Mouse (Mus musculus) midbrain, embryonic 16.5 days (tissue): ENCODE results near the gene Usp19. TPM values are rescaled to one million over a fixed set of nuclear protein-coding genes. Genes with fewer than 3 reads are reported as not detected.

Experiments used
- ATAC-seq: fragments of 200-750 bp; cut with Nextera tagmentation; 2 replicates; pipeline ENCODE4 v1.8.0; 2017; ENCODE audit warnings: moderate TSS enrichment
- H3K27ac ChIP-seq: fragments of 300-500 bp; sonication (generic); 2 replicates; pipeline ENCODE4 v1.5.1; 2014; ENCODE audit warnings: mild to moderate bottlenecking, low read length, mixed read lengths
- H3K27me3 ChIP-seq: fragments of 300-500 bp; sonication (generic); 2 replicates; pipeline ENCODE4 v1.6.1; 2014; ENCODE audit warnings: low read depth, low read length, mixed read lengths; ENCODE audit not compliant: control insufficient read depth, insufficient read depth
- H3K36me3 ChIP-seq: fragments of 300-500 bp; sonication (generic); 2 replicates; pipeline ENCODE4 v1.6.1; 2014; ENCODE audit warnings: mild to moderate bottlenecking, low read length, moderate library complexity, mixed read lengths; ENCODE audit not compliant: control insufficient read depth, insufficient read depth
- H3K4me1 ChIP-seq: fragments of 300-500 bp; sonication (generic); 2 replicates; pipeline ENCODE4 v1.6.1; 2014; ENCODE audit warnings: mild to moderate bottlenecking, low read length, mixed read lengths; ENCODE audit not compliant: control insufficient read depth, insufficient read depth
- H3K4me2 ChIP-seq: fragments of 300-500 bp; sonication (generic); 2 replicates; pipeline ENCODE4 v1.6.1; 2014; ENCODE audit warnings: mild to moderate bottlenecking, low read length, mixed read lengths
- H3K4me3 ChIP-seq: fragments of 300-500 bp; sonication (generic); 2 replicates; pipeline ENCODE4 v1.5.1; 2014; ENCODE audit warnings: low read depth, mild to moderate bottlenecking, low read length, moderate library complexity, mixed read lengths
- H3K9ac ChIP-seq: fragments of 300-500 bp; sonication (generic); 2 replicates; pipeline ENCODE4 v1.6.1; 2014; ENCODE audit warnings: low read depth, low read length, mixed read lengths
- H3K9me3 ChIP-seq: fragments of 300-500 bp; sonication (generic); replicated peaks from 2 replicates; pipeline ENCODE4 v1.6.1; 2014; ENCODE audit warnings: mild to moderate bottlenecking, low read length, mixed read lengths; ENCODE audit not compliant: control insufficient read depth, poor library complexity, severe bottlenecking
- WGBS: fragments of 180-500 bp; shearing (Covaris S2); extraction: QIAGEN DNeasy Blood & Tissue Kit; methylation state at CpG from one replicate; pipeline ENCODE4 v1.1.7; 2014; 5-methylcytosine and 5-hydroxymethylcytosine counted together
- polyA plus RNA-seq: library from polyadenylated mRNA; unstranded; fragments of >200 nt; fragmentation: Nextera tagmentation; extraction: Ambion mirVana; gene quantifications from 2 replicates; pipeline ENCODE4 v1.2.1, GENCODE M21; 2015

The Usp19 gene
- polyA plus RNA-seq, 1 experiment from 2014 or later, result 71.5 TPM

GRCm38 (mm10) chr9:108452911-108453310 is 37.5 kb upstream of the Usp19 start:
- peaks cover 38% of the 10 kb centered on the region for H3K4me1 ChIP-seq
- peak overlapping the region; percentile 55 for H3K4me3 ChIP-seq
- peak; percentile 19; the same call in 1 of the 2 replicates for ATAC-seq
- no peaks in the 10 kb centered on the region for H3K27me3 ChIP-seq
- no peaks in the 10 kb centered on the region for H3K9me3 ChIP-seq
- peak overlapping the region; percentile 70 for H3K4me2 ChIP-seq
- H3K36me3 ChIP-seq, result no peaks in the 10 kb centered on the region
- WGBS, result 39% methylated on average over 6 of the region's 6 CpGs
- peak overlapping the region; percentile 84 for H3K27ac ChIP-seq
- H3K9ac ChIP-seq, result peak overlapping the region; percentile 87

- Histone ChIP-seq H3K27me3 (no peaks in the 10 kb centered on the region), H3K9ac (peak overlapping the region; percentile 87), H3K4me3 (peak overlapping the region; percentile 55), H3K4me1 (peaks cover 38% of the 10 kb centered on the region), H3K27ac (peak overlapping the region; percentile 84), H3K9me3 (no peaks in the 10 kb centered on the region), H3K36me3 (no peaks in the 10 kb centered on the region), H3K4me2 (peak overlapping the region; percentile 70)
- WGBS, result 83% methylated on average over 4 of the region's 4 CpGs
- no peak for ATAC-seq
These were observed 36.9 kb upstream of the Usp19 start for GRCm38 (mm10) chr9:108453458-108453857.

GRCm38 (mm10) chr9:108454429-108454828 is 36.0 kb upstream of the Usp19 start:
- no peaks in the 10 kb centered on the region for H3K9me3 ChIP-seq
- 90% methylated on average over 6 of the region's 6 CpGs for WGBS
- peaks cover 35% of the 10 kb centered on the region for H3K4me1 ChIP-seq
- H3K9ac ChIP-seq, result no peak overlapping the region
- no peak overlapping the region for H3K4me3 ChIP-seq
- no peak for ATAC-seq
- no peak overlapping the region for H3K4me2 ChIP-seq
- H3K27me3 ChIP-seq, result no peaks in the 10 kb centered on the region
- H3K36me3 ChIP-seq, result no peaks in the 10 kb centered on the region
- no peak overlapping the region for H3K27ac ChIP-seq

- no peak overlapping the region for H3K9ac ChIP-seq
- no peak for ATAC-seq
- no peaks in the 10 kb centered on the region for H3K9me3 ChIP-seq
- H3K27ac ChIP-seq, result no peak overlapping the region
- peaks cover 20% of the 10 kb centered on the region for H3K4me1 ChIP-seq
- no peak overlapping the region for H3K4me3 ChIP-seq
- no peak overlapping the region for H3K4me2 ChIP-seq
- WGBS, result 84% methylated on average over 12 of the region's 12 CpGs
- H3K36me3 ChIP-seq, result no peaks in the 10 kb centered on the region
- no peaks in the 10 kb centered on the region for H3K27me3 ChIP-seq
These were observed 34.4 kb upstream of the Usp19 start for GRCm38 (mm10) chr9:108455747-108456571.

GRCm38 (mm10) chr9:108456953-108457352 is 33.4 kb upstream of the Usp19 start:
- H3K36me3 ChIP-seq, result no peaks in the 10 kb centered on the region
- H3K9ac ChIP-seq, result no peak overlapping the region
- H3K27ac ChIP-seq, result no peak overlapping the region
- H3K4me2 ChIP-seq, result no peak overlapping the region
- H3K27me3 ChIP-seq, result no peaks in the 10 kb centered on the region
- peaks cover 20% of the 10 kb centered on the region for H3K4me1 ChIP-seq
- 90% methylated on average over 10 of the region's 10 CpGs for WGBS
- H3K4me3 ChIP-seq, result no peak overlapping the region
- no peak for ATAC-seq
- H3K9me3 ChIP-seq, result no peaks in the 10 kb centered on the region

- H3K4me1 ChIP-seq, result peaks cover 11% of the 10 kb centered on the region
- no peaks in the 10 kb centered on the region for H3K27me3 ChIP-seq
- no peaks in the 10 kb centered on the region for H3K9me3 ChIP-seq
- peak overlapping the region; percentile 82 for H3K27ac ChIP-seq
- peaks cover 11% of the 10 kb centered on the region for H3K36me3 ChIP-seq
- H3K4me3 ChIP-seq, result peak overlapping the region; percentile 82
- WGBS, result 88% methylated on average over 1 of the region's 1 CpGs
- peak; percentile 23; the same call in 1 of the 2 replicates for ATAC-seq
- no peak overlapping the region for H3K9ac ChIP-seq
- H3K4me2 ChIP-seq, result peak overlapping the region; percentile 66
These were observed 30.5 kb upstream of the Usp19 start for GRCm38 (mm10) chr9:108459939-108460318.

GRCm38 (mm10) chr9:108460319-108461178 is 29.9 kb upstream of the Usp19 start, which contains the start of gene Ccdc71:
Gene Ccdc71, plus strand, starts transcription at chr9:108460527.
- ATAC-seq, result peak; percentile 86
- Histone ChIP-seq H3K27ac (peak within 1 kb of the TSS; percentile 82), H3K4me2 (peak within 1 kb of the TSS; percentile 66), H3K4me1 (peaks cover 11% of the 10 kb centered on the region), H3K9me3 (no peaks in the 10 kb centered on the region), H3K36me3 (peaks cover 11% of the 10 kb centered on the region), H3K27me3 (no peaks in the 10 kb centered on the region), H3K9ac (peak within 1 kb of the TSS; percentile 82), H3K4me3 (peak within 1 kb of the TSS; percentile 82)
- under 1% methylated on average over 50 of the region's 52 CpGs for WGBS

GRCm38 (mm10) chr9:108461181-108461631 is 29.2 kb upstream of the Usp19 start, which contains the start of gene Klhdc8b:
Gene Klhdc8b, minus strand, starts transcription at chr9:108461581.
- Histone ChIP-seq H3K9ac (peak within 1 kb of the TSS; percentile 82), H3K36me3 (peaks cover 11% of the 10 kb centered on the region), H3K4me3 (peak within 1 kb of the TSS; percentile 82), H3K9me3 (no peaks in the 10 kb centered on the region), H3K4me2 (peak within 1 kb of the TSS; percentile 66), H3K27me3 (no peaks in the 10 kb centered on the region), H3K4me1 (peaks cover 11% of the 10 kb centered on the region), H3K27ac (peak within 1 kb of the TSS; percentile 82)
- ATAC-seq, result 0 out of 2 replicates have a peak, but pooled peaks have one; percentile 10
- WGBS, result 19% methylated on average over 11 of the region's 11 CpGs
